Mouse (Mus musculus) lung, postnatal 36 days (tissue): ENCODE measurements around the gene Gab2.
A peak's percentile ranks its signal among the peaks of the same experiment; 100 is the strongest.

Experiments used
- DNase-seq: peaks from one replicate; pipeline ENCODE4 v3.0.0; 2022; ENCODE audit warnings: mixed read lengths

Gene Gab2

DNA sequence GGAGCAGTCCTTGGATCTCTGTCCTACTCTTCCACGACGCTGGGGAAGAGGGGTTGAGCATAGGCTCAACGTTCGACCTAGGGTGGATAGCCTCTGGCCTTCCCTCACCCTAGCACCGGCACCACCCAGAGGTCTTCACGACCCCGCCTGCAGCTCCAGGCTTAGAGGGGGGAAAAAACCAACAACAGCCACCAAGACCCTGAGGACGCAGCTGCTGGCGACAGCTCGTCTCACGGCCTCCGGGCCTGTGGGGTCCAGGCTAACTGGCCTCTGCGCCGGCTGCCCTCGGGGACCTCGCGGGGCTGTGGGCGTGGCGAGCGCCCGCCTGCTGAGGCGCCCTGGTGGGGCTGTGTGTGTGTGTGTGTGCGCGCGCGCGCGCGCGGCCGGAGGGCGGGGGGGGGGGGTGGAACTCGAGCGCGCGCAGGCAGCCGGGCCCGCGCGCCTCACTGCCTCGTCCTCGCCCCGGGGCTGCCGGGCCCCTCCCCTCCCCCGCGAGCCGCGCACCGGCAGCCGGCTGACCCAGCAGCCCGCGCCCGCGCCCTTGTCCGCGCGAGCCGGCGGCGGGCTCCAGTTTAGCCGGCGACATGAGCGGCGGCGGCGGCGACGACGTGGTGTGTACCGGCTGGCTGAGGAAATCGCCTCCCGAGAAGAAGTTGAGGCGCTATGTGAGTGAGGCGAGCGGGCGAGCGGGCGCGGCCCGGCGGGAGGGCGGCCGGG lies at the start of gene Gab2:
Gene Gab2 (plus strand): TSS at position 345 of the 717 bp plus-strand sequence.
- peak; percentile 73 for DNase-seq

DNA sequence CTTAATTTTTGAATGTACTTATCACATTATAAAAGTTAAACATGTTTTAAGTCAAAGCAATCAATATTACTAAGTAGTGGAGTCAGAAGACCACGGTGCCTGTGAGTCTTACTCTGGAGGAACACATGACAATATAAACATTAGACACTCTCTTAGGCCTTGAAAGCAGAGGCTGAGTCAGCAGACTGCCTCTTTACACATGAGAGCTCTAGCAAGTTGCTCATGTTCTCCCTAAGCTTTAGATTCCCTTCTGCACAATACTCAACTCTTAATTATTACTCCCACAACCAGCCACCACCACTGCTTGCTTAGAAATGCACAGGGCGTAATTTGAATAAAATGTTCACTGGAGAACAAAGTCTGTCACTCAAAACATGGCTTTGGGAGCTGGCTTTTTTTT lies 49.0 kb upstream of the Gab2 start:
- no peak for DNase-seq

DNA sequence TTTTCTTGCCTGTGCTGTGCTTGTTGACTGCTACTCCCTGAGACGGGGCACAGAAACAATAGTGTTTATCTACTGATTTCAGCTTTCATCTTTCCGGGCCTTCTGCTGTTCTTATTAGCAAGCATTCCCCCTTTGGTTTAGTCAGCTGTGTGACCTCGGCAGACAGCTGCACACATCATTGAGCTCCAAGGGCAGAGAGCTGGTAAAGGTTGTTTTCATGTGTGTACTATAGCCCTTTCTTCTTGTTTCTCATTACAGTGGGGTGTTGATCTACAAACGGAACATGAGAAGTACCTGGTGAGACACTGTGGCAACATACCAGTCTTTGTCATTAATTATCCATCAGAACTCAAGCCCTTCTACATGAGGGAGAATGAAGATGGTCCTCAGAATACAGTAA lies 41.7 kb upstream of the Gab2 start:
- DNase-seq: no peak

DNA sequence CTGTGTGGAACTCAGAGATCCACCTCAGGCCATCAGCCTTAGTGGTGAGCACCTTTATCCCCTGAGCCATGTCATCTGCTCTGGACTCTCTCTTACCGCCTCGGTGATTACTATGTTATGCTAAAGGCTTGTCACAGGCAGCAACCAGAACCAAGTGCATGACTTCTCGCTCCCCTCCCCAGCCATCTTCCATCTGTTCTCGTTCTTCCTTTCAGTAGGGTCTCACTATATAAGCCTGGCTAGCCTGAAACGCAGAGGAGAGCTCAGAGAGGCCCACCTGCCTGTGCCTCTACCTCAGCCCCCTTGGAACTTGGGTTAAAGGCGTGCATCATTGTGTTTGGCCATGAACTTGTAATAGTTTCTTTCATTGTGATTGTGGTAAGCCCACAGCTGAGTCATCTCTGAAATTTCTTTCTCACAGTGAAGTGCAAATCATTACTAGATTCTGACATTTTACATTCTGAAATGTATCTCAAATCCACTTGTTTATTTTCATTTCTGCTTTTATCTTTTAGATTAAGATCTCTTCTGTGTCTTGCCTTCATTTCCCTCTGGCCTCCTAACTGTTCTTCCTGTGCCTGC lies 39.4 kb upstream of the Gab2 start:
- no peak for DNase-seq

DNA sequence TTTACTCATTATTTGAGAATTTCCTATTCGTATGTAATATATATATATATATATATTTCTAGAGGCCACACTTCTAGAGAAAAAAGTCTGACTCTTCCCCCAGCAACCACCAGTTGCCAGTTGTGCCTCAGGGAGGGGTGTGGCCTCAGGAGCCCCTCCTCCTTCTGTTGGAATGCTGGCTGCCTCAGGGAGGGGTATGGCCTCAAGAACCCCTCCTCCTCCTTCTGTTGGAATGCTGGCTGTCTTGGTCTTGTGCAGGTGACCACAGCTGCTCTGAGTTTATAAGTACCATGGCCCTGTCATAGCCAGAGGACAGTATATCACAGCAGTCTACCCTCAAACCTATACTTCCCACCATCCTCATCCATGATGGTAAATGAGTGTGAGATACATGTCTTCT lies 38.4 kb upstream of the Gab2 start:
- DNase-seq: no peak

DNA sequence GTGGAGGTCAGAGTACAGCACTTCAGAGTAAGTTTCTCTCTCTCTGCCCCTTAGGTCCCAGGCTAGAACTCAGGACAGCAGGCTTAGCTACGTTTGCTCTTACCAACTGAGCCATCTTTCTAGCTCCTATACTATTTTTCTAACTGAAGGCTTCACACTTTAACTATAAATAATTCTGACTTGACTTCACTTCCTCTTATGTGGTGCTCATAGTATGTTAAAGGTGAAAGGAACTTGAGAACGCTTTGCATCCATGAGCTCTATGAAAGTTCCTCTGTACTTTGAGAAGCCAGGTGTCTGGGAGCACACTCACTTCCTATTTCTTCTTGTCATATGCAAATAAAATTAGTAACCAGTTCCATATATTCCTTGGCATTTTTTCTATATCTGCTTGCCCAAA lies 20.4 kb upstream of the Gab2 start:
- no peak for DNase-seq

DNA sequence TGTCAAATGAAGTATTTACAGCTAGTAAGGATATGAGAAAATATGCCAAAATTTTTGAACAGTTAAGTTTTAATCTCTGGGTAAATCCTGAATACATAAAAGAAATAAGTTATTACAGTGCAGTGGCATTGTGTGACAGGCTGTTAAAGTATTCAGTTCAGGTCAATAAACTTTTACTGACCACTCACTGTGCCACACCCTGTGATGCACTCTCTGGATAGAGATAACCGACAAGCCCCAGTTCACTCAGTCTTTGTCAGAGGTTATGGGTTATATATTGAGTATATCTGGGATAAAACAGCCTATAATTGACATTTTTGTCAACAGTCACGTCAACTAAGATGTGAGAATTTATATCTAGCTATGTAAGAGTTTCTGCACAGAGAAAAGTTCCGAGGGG lies 9.9 kb upstream of the Gab2 start:
- no peak for DNase-seq

DNA sequence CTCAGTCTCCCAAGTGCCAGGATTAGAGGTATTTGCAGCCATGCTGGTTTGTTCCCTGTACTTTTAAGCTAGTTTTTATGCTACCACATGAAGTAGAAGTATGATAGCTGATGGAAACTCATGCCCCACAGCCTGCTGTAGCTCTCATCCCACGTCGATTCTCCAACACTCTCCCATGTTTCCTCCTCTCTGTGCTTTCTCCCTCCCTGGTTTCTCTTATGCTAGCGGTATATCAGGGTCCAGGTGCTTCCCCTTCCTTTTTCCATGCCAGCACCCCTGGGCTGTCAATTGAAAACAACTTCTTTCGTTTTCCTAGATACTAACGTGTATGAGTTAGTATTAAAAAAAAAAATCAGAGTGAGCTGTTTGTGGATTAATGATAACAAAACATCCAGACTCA lies 9.3 kb upstream of the Gab2 start:
- DNase-seq: no peak

DNA sequence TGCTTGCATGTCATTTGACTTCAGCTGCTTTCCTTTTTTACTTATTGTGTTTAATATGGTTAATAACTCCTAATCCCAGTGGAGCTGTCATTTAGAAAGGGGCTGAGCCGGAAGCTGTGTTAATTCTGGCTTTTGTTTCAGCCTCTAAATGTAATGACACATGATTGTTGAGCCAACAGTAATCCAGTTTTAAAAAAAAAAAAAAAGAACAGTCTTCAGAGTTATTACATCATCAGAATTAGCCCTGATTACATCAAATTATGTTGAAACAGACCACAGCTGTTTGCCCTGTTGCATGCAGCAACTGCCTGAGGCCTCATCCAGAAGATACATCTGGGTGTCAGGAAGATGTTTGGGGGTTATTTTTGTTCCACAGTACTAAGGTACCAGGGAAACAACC lies 6.4 kb upstream of the Gab2 start:
- DNase-seq: peak; percentile 34

DNA sequence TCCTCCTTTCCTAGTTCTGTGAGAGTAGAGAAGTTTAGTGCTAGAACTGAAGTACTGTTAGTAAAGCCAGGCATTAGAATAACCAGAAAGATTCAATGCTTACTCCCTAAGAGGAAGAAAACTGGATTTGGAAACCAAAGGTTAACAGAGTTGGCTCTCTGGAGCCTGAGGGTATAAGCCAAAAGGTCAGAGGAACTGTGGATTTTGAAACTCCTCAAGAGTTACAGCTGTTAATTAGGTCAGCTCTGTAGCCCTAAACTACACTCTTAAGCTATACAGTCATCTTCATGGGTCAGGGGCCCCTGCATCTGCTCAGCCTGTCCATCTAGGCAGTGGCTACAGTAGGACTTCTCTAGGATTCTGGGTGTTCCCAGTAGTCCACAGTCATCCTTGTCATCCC lies 4.4 kb upstream of the Gab2 start:
- peak; percentile 23 for DNase-seq

DNA sequence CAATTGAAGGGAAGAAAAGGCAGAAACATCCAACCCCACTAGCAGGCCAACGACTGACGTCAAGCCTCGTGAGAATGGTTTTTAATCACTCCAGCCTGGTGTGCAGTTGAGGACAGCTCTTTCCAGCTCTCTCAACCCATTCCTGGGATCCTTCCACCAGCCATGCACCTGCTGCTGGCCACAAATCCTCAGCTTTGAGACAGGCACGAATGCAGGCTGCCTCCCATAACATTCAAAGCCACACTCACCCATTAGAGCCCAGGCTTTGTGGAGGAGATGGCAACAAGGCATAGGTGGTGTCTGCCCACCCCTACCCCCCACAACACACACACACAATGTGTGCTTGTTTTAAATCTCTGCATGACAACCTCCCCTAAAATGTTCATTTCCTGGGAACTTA lies 2.7 kb upstream of the Gab2 start:
- DNase-seq: no peak

DNA sequence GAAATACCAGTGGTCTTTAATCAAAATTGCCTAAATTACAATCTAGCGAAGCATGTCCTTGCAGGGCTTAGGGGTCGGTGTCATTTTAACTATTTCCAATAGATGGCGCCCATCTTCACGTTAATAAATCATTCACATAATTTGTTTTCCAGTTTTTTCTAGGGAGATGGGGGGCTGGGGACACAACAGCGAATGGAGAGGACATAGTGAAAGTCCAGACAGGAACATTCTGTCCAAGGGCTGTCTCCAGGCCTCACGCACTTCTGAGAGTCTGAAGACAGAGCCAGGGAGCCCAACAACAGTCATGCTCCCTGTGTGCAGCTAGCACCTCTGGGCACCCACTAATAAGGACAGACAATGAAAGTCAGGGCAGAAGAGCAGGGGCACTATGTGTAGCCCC lies 2.2 kb upstream of the Gab2 start:
- peak; percentile 83 for DNase-seq

DNA sequence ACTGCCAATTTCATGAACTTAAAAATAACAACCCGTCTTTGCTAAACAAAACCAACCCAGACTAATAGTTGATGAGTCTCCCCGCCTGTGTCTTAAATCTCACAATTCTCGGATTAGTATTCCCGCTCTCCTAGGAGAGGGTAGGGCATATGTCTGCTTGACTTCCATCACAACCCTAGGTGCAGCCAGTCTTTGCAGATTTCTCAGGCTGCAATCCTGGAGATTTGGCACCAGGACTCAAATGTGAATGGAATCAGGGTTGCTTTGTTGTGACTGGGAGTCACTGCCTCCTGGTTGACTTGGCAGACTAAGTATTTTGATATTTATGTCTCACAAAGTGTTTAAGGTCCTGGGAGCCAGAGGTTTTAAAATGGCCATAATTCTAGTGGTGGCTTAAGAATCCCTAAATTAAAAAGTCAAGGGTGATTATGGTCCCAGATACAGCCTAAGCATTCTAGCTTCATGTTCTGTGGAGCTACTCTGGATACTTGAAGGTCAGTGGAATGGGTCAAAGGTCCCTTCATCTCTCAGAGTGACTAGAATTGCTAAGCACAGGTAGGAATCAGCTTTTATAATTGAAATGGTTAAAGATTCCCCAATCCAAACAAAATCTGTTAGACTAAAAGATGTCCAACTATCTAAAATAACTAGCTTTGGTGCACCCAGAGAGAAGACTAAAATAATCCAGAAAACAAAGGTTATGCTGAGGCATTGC lies 1.6 kb upstream of the Gab2 start:
- DNase-seq: no peak

DNA sequence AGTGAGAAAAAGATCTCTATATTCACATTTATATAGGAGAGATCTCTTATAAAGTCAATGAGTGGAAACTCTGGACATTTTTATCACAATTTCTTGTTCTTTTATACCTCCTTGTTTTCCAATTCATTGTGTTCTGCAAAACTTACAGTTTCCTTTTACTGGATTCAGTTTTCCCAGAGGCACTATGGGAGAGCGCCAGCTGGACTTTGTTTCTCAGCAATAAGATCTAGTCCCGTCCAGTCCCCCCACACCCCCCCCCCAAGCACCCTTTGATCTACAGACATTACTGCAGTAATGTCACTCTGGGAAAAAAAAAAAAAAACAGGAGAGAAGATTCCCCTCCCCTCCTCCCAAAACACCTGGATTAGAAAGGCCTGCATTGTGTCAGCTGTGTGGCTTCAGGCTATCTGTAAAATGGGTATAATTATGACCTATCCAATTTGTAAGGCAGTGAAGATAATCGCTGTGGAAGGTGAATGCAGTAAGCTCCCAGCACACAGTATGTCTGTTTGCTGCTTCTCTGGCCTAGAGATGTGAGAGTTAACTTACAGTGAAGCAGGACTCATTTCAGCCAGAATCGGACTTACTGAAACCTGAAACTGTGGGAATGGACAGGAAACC lies 655 bp upstream of the Gab2 start:
- no peak for DNase-seq

DNA sequence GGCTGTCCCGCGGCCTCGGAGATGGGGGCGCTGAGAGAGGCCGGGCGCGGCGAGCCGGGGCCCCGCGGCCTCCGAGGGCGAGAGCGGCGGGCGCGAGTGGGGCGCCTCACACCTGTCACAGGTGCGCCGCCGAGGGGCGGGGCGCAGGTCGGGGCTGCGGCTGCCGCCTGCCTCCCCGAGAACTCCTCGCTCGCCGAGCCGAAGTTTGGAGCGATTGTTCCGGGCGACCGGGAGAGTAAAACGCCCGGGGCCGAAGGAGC lies 503 bp downstream of the Gab2 start:
- peak; percentile 26 for DNase-seq

DNA sequence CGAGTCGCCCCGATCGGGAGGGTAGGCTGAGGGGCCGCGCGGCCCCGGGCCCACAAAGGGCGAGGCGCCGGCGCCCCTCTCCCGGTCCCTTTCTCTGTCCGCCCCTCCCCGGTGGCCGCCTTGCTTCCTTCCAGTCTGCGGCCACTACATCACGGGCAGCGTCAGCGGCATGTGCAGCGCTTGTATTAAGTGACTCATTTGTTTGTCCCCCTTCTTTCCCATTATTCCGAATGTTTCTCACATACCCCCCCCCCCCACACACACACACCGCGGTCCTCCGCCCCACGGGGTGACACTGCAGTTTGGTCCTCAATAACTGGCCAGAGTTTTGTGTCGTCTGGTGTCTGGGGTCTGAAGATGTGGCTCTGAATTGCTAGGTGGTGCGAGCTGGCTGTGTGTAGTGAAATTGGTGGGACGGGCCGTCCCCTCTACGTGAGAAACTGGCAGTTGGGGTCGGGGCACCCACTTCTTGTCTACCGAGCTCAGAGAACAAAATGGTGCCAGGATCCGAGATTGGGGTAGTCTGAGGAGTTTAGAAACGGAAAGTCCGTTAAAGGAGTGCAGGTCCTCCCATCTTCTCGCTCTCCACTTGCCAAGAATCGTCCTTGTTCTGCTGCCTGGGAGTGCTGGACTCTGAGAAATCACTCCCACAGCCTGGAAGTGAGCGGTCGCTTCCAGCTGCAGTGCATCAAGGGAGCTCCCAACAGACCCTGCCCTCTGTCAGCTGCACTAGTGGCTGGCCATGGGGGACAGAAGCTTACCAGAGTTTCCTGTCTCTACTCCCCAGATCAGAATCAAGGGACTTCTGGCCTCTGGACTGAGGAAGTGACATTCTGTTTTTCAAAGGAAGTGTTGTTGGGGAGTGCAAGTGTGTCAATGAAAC lies 1.1 kb downstream of the Gab2 start:
- peak; percentile 78 for DNase-seq

DNA sequence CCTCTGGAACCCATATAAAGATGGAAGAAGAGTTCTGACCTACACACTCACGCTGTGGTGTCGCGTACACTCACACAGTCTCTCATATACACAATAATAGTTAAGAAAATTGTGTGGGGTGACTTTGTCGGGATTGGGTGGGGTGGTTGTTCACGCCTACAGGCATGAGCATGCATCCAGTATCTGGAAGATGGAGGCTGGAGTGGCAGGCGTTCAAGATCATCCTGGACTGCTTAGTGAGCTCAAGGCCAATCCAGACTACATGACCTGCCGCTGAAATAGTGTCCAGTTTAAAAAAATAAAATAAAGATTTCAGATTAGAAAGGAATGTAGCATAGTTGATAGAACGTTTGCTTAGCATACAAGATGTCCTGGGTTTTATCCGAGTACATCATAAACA lies 2.2 kb downstream of the Gab2 start:
- no peak for DNase-seq

DNA sequence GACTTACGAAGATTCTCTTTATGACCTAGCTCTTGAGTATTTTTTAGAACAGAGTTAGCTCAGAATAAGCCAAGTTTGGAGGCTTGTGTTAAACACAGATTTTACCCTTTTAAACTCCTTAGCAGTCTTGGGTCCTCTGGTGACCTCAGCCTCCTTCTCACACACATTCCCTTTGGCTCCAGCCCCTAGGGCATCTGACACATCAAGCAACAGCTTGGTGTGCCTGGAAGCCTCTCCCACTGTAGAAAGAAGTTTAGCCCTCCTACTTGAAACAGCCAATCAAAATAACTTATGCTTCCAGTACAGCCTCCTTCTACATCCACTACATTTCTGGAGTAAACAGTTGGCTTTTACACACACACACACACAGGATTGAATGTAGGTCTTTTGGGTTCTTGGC lies 2.8 kb downstream of the Gab2 start:
- DNase-seq: peak; percentile 71

DNA sequence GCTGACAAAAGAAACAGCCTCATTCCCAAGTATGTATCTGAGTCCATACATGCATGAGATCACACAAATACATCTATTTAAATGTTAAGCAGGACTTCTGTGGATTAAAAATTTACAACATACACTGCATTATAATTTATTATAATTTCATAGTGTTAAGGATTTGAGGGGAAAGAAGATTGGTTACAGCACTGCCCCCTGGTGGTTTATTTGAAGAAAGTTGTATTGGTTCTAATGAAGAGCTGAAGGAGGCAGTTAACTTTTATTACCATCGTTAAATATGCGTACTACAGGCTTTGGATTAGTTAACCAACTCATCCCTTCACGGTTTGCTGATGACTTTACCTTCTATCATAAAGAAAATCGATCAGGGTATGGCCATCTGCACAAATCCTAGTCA lies 3.9 kb downstream of the Gab2 start:
- peak; percentile 65 for DNase-seq

DNA sequence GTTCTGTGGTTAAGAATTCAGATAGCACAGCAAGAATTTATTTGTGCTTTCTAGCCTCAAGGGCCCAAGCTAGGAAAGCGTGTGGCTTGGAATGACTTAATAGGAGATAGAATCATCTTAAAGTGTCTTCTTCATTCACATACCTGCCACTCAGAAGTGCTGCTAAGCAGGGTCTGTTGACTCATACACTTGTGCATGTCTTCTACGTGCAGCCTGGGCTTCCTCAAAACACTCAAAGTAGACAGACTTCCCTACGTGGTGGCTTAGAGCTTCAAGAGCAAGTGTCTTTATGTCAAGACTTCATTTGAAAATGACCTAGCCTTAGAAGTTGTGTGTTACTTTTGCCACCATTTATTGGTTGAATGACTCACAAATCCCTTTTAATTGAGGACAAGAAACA lies 12.9 kb downstream of the Gab2 start:
- DNase-seq: no peak

DNA sequence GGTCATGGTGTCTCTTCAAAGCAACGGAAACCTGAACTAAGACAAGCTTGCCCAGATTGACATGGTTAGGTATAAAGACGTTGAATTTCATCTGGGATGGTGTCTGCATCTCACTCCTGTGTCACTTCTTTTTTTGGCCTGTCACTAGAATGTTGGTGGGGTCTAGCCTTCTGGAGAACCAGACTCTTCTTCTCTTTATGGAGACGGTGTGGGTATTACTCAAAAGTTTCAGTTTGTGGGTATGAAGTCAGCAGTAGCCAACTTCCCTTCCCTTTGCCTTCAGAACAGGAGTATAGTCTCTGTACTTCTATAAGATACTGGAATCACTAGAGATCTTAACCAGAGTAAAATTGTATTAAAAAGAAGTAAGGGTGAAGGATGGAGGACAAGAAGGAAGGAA lies 26.7 kb downstream of the Gab2 start:
- DNase-seq: no peak

DNA sequence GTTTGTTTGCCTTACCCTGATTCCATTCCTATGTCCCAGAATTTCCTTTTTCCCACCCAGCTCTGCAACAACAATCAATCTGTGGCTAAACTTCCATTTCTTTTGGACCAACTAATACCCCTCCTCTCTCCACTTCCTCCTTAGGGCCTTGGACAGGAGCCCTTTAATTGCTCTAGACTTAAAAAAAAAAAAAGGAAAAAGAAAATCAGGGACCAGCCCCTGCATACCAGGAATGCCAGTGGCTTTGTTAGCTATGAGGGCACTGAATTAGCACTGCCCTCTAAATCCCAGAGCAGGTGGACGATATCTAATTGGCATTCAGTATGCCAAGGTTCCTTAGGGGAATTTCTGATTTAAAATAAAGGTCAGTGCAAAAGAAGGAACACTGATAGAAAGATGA lies 47.6 kb downstream of the Gab2 start:
- DNase-seq: peak; percentile 12

DNA sequence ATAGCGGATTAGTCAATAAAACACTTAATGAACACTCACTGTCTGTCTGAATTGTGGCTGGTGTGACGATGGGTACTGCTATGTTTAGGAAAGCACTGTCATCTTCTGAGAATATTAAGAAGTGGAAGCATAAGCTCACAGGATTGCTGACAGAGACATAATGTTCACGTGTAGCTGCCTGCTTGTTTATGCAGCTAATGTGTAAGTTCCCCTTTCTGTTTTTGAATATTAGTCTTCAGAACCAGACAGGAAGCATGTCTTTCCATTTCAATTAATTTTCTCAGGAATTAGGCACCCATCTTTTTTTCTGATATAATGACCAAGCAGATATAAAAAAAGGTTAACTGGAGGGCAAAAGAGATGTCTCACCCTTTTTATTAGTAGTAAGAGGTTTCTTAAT lies 55.1 kb downstream of the Gab2 start:
- DNase-seq: peak; percentile 21
